Mouse (Mus musculus) erythroblast, embryonic 14.5 days (primary cell): ENCODE measurements around the gene Vstm2a.

Source experiments
- GATA1 ChIP-seq: IDR thresholded peaks from 2 replicates; pipeline ENCODE4 v1.6.1; 2012; ENCODE audit warnings: low read length, inconsistent platforms, mixed read lengths
- TAL1 ChIP-seq: IDR thresholded peaks from 3 replicates; pipeline ENCODE4 v1.6.1; 2012; ENCODE audit warnings: low read length, inconsistent platforms, mixed read lengths

DNA sequence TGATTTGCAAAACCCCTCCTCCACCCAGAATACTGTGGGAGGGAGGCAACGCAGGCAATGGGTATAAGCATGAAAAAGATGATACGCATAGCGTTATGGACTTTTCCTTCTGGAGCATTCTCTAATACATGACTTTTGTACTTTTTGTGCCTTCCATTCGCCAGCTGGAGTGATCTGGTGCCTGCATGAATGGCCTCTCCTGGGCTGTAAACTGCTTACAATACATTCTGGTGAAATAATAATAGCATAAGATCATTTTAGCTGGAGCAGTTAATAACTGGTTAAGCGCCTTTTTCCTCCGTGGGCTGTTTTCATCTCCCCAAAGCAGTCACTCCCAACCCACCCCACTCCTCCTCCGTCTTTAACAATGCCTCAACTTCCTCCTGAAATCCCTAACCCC is 513 bp upstream of the Vstm2a start:
- TF ChIP-seq GATA1, result no peak
- no peak for TF ChIP-seq TAL1
